Mouse (Mus musculus) spleen, adult 18-20 months (tissue): Measurements from ENCODE around the gene Dbi.
A peak's percentile ranks its signal among the peaks of the same experiment; 100 is the strongest.

Source experiments
- DNase-seq, 2 experiments: peaks; one replicate each; pipeline ENCODE4 v3.0.0; 2022; ENCODE audit warnings: mixed read lengths in 2 of 2

The Dbi gene

DNA sequence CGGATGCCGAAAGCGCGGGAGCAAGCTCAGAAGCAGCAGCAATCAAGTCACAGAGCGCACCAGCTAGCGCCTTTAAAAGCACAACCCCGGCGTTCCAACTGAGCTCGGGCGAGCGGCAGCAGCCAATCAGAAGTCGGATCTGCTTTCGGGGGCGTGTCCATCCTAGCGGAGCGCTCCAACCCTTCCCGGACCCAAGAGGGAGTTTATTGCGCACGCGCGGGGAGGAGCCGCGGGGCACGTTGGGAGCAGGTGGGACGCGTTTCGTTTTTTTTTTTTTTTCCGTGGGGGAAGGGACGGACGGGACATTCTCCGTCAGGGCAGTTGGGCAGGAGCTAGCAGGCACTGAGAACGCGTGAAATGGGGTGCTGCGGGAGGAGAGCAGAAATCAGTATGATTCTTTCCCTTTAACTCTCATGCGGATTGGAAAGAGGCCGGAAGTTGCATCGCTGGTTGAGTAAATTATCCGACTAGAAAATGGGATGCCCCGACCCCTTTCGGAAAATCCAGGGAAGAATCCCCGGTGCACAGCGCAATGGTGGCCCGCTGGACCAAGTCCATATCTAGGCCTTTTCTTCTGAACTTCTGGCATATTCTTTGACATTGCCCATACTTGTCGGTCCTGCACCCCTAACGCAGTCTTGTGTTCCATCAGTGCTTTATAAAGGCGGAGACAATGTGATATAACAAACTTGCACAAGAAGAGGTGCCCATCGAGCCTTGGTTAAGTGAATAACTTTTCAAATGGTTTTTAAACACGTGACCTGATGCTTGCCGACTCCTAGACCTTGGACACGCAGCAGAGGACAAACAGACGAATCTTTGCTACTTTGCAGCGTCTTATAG is at the start of gene Dbi, which contains the start of gene 3110009E18Rik:
Dbi (minus strand) TSS at position 110 of the 843 bp plus-strand sequence.
3110009E18Rik (plus strand) TSS at position 219 of the 843 bp plus-strand sequence.
- DNase-seq: peak; percentile 92 to 94

DNA sequence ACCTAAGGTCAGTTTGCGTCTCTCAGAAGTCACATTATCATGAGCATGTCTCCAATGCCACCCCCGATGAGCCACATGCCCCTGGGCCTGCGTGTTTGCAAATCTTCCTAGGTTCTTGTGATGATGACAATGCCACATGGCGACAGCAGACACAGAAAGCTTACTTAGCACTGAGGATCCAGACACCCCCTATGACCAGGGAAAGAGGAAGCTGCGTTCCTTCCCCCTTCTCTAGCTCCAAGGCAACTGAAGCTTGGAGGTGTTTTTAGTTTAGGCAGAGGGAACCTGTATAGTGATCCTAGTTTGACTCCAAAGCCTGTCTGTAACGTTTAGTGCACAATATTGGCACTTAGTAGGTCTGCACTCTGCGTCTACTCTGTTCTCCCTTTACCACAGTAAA is 49.4 kb upstream of the Dbi start:
- DNase-seq: no peak

DNA sequence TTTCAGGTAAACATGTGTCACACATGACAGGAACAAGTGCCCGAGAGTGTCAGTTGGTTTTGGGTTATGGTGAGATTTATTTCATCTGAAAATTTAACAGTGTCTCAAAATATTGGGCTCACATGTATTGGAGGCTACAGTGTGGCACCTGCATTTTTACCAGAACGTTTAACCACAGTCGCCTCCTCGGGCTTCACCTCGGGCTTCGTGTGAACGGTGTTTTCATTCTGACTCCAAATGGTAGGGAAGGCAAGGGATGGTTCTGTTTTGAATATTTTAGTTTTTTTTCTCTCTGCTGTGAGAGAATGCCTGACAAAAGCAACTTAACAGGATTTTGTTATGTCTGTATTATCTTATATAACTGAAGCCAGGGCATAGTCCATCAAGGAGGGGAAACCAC is 47.8 kb upstream of the Dbi start:
- DNase-seq: no peak

DNA sequence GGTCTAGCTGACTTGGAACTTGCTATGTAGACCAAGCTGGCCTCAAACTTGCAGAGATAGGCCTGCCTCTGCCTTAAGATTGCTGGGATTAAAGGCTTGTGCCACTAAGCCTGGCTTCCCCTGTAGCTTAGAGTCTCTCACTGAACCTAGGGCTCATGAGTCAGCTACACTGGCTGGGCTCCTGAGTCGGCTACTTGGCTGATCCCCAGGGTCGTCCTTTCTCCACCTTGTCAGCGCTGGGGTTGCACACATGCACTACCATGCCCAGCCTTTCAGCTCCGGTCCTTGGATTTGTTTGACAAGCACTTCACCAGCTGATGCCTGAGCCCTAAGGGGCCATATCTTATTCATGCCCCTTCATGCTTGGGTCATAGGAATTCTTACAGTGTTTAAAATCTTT is 47.1 kb upstream of the Dbi start:
- no peak for DNase-seq

DNA sequence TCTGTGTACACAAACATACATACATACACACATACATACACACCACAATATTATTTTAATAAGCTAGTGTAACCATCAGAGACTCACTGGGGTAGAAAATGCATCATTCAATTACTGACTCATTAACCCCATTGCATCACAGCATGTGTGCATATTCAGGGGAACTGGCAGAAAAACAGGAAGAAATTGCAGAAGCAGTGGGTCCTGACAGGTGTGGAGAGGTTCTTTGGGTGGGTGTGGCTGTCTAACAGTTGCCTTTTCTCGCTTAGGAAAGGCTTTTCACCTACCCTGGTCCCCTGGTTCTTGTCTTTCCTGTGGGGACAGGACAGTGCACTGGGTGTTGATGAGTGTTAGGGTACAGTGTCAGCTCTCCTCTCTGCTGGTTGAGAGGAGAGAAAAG is 41.7 kb upstream of the Dbi start:
- DNase-seq: no peak

DNA sequence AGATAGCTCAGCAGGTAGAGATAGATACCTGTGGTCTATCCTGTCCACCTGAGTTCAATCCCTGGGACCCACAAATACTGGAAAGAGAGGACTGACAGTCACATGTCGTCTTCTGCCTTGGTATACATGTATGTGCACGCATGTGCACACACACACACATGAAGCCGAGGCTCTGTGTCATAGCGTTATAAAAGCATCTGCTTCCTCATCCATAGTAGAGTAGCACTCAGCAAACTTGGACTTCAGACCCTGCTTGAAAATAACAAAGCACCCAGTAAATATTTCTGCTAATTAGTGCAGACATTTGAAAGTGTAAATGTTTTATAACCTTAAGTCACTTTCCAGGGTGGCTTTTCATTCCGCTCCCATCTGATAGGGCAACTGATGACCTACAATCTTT is 40.6 kb upstream of the Dbi start:
- DNase-seq: no peak

DNA sequence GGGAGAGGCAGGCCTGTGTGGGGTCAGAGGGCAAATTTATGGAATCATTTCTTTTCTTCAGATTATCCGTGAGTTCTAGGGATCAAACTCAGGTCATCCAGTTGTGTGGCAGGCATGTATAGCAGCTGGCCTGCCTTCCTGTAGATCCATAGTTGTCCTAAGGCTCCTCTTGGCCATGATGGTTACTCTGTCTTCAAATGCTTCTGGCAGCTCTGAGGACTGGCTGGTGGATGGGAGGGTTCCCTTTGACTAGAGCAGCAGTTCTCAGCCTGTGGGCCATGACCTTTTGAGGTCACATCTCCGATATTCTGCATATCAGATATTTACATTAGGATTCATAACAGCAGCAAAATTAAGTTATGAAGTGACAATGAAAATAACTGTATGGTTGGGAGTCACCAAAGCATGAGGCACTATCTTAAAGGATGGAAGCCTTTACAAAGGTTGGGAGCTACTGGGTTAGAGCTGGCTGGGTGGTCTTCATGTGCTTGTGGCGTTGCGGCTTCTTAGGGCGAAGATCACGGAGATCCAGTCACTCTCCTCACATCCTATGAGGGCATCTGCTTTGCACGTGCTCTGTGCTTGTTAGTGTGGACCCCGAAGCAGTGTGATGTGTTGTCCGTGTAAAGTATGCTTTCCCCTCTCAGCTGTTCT is 37.7 kb upstream of the Dbi start:
- DNase-seq: no peak

DNA sequence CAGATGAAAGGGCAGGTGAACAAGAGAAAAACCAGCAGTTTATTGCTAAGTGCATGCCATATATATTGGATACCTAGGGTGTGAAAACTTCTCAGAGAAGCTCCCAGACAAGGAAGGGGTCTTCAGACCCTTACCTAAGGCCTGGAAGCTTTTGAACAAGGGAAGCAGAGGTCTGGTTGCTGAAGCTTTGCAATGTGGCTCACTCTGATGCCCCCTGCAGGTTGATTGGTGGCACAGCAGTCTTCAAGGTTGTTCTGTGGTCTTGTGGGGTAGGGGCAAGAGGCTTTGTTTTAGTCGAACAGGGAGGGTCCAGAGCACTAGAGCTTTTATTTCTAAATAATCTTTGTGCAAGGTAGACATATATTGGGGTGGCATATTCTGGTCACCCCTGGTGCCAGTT is 34.4 kb upstream of the Dbi start:
- no peak for DNase-seq

DNA sequence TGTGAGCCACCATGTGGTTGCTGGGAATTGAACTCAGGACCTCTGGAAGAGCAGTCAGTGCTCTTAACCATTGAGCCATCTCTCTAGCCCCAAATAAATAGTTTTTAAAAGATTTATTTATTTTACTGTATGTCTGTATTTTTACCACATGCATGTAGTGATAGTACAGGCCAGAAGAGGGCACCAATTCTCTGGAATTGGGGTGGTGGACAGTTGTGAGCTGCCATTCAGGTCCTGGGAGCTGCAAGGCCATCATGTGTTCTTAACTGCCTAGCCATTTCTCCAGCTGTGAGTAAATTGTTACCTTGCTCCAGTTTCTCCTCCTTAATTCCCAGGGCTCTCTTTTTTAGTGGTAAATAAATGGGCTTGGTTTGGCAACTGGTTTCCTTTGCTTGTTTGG is 33.4 kb upstream of the Dbi start:
- DNase-seq: no peak

DNA sequence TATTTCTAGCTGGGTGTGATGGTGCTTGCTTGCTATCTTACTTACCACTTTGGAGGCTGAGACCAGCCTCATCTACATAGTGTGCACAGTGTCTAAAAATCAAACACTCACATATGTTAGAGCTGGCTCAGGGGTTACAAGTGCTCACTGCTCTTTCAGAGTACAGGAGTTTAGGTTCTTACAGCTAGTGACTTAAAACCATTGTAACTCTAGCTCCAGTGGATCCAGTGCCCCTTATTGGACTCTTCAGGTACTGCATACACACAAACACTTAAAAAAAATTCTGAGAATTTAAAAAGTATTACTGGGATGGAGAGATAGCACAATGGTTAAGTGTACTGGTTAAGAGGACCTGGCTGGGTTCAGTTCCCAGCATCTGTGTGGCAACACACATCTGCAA is 26.1 kb upstream of the Dbi start:
- DNase-seq: no peak

DNA sequence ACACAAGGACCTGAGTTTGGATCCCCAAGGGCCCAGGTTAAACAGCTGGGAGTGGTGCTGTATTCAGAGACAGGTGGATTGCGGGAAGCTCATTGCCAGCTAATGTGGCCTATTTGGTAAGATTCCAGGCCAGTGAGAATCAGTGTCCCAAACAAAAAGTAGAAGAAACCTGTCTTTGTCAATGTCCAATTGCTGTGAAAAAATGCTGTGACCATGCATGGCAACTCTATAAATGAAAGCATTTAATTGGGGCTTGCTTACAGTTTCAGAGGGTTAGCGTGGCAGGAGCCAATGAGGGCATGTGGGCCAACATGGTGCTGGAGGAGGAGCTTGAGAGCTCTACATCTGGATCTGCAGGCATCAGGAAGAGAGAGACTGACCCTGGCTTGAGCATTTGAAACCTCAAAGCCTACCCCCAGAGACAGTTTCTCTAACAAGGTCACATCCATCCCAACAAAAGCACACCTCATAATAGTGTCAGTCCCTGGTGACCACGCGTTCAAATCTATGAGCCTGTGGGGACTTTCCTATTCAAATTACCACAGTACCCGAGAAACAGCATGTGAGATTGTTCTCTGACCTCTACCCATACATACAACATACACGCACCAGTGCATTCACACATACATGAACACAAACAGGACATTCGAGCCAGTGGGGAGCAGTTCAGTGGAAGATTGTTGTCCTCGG is 24.8 kb upstream of the Dbi start:
- DNase-seq: no peak

DNA sequence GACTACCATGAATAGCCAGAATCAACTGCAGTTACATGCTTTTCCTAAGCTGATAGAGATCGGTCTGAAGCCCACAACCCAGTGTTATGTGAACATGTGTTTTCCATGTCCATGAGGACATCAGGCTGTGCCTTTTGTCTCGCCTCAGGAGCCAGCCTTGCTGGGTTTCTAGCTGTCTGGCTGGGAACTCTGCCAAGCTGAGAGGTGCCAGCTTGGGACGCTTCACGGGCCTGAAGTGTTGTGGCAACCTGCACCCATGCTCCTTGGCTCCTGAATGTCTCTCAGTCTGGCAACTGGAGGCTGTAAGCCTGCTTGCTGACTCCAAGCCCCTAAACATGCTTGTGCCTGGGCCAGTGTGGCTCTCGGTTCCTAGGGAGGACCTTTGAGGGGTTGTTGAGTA is 21.7 kb upstream of the Dbi start:
- DNase-seq: no peak

DNA sequence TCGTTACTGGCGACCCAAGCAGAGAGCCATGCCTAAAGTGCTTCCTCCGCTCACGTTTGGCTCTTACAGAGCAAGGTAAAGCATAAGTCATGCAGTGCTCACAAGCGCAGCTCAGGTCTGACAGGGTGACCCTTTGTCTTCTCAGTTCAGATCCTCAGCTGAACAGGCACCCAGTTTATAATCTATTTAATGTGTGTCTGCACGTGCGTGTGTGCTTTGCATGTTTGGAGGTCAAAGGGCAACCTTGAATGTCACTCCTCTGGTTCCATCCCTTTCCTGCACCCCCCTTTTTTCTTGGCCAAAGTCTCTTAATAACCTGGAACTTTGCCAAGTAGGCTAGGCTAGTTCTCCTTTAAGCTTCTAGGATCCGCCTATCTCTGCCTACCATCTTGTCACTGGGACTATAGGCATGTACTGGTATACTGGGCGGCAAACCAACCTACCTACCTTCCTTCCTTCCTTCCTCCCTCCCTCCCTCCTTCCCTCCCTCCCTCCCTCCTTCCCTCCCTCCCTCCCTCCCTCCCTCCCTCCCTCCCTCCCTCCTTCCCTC is 19.3 kb upstream of the Dbi start:
- no peak for DNase-seq

DNA sequence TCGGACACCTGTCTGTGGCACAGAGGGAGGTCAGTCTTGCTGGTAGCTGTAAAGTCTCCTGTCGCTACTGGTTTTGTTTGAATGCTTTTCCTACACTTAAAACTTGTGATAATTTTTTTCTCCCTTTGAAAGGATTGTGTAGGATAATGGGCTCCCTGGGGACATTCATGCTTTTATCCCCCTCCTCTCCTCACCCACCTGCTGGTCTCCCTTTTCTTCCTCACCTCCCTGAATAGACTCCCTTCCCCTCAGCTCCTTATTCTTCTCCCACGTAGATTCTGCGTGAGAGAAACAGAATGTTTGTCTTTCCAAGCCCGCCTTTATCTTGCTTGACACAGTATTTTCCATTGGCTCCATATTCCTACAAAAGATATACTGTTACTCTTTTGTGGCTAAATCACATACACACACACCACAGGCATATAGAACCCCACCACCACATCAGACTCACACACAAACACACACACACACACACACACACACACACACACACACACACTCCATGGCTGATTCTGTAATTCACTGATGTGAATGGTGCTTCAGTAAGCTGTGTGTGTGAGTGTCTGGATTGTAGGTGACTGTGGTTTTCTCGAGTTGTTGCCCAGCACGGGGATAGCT is 18.2 kb upstream of the Dbi start:
- no peak for DNase-seq

DNA sequence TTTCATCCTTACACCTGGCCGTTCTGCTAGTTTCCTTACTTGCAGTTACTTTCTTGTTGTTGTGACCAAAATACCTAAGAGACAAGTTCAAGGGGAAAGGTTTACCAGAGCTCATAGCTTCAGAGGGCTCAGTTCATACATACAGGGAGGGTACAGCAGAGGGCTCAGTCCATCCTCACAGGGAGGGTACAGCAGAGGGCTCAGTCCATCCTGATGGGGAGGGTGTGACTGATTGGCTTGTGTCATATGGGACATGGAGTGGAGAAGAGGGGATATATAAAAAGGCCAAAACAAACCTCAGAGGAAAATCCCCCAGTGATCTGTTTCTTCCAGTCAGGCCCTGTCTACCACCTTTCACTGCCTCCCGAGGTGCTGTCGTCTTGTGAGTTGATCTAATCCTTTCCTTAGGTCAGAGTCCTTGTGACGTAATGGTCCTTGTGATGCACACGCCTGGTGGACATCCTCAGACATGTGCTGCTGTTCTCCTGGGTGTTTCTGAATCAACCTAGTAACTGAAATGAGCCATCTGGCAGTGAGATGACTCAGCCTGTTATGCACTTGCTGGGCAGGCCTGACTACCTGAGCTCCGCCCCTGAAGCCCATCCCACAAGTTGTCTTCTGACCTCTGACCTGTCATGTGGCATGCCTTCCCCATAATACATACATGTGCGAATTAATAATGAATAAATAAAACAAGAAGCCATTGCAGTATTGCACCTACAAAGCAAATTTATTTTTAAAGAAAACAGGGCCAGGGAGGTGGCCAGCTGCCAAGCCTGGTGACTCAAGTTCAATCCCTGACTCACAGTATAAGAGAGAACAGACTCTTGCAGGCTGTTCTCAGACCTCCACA is 15.3 kb upstream of the Dbi start:
- DNase-seq: no peak

DNA sequence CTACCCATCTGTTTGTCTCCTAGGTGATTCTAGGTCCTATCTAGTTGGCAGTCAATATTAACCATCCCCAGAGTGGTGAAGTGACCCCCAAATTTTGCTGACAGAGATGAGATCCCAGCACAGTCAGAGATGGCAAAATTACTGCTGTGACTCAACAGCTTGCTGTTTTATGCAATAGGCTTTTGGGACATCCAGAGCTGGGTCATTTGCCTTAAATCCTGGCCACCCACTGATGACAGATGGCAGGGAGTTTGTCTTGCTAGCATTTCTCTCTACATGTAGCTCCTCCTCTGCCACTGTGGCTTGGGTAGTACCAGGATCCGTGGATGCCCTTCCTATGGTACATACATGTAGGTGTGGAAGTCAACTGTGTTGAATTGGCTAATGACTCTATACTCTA is 11.5 kb upstream of the Dbi start:
- DNase-seq: no peak

DNA sequence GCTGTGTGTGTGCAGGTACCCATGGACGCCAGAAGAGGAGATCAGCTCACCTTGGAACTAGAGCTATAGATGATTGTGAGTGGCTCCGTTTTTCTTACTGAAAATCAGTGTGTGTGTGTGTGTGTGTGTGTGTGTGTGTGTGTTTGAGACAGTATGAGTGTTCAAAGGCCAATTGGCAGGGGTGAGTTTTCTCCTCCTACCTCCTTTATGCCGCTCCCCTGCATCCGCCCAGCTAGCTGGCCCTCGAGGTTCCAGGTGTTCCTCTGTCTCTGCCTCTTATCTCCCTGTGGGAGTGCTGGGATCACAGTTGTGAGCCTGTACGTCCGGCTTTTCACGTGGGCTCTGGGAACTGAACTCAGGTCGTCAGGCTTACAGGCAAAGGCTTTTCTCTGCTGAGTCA is 5.4 kb upstream of the Dbi start:
- DNase-seq: no peak

DNA sequence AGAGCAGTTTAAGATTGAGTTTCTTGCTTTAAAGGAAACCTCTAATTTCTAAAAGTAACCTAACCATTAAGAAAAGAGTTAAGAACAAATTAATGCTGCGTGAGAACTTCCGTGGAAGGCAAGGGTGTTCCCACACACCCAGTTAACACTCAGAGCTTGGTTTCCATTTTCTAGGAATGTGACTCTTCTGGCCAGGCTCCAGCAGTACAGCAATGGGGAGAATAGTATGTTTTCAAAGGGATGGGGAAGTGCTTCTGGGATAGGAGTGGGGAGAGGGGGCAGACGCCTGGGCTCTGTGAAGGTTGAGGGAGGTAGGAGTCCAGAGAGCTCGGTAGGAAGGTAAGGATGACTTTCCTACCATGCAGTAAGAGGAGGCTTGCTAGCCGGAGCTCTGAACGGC is 4.6 kb upstream of the Dbi start:
- DNase-seq: no peak

DNA sequence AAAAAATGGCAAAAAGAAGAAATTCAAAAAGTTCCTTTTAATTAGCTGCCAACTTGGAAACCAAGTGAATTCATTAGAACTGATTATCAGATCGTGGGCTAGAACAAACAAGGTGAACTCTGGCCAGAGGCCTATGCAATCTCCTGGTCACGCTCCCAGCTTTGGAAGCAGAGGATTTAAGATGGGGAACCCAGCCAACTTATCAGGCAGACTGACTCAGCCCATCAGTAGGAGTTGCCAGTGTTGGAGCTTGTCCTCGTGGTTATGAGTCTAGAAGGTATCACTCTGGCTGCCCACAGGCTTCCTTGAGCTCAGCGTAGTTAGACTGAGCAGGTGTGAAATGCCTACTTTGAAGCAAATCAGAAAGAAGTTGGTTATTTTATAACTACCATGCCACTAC is 4.0 kb upstream of the Dbi start:
- DNase-seq: no peak

DNA sequence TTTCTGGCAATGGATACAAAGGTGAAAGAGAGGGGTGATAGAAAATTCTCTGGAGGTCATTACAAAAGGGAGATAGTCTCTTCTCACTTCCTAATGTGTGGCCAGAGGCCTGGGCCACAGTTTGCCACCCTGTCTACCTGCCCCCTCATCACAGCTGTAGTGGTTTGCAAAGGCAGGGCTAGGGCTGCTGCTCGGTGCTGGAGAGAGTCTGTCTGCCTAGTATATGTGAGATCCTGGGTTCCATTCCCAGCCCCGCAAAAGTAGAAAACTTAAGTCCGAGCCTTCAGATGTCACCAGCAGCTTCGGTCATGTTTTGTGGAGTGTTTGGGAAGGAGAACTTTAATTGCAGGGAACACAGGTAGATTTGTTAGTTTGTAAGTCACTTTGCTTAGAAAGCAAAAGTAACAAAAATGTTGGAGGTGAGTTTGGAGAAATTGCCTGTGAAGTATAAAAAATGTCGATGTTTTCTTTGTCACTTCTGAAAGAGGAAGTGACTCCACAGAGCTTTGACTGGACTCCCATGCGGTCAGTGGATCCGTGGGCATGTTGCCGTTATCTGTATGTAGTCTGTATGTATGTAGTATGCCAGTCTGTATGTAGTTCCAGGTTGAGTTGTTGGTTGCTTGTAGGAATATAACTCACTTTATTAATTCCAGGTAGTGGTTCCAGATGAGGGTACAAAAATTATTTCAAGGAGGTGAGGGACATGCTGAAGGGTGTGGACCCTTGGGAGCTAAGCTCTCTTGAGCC is 1.9 kb upstream of the Dbi start:
- DNase-seq: no peak

DNA sequence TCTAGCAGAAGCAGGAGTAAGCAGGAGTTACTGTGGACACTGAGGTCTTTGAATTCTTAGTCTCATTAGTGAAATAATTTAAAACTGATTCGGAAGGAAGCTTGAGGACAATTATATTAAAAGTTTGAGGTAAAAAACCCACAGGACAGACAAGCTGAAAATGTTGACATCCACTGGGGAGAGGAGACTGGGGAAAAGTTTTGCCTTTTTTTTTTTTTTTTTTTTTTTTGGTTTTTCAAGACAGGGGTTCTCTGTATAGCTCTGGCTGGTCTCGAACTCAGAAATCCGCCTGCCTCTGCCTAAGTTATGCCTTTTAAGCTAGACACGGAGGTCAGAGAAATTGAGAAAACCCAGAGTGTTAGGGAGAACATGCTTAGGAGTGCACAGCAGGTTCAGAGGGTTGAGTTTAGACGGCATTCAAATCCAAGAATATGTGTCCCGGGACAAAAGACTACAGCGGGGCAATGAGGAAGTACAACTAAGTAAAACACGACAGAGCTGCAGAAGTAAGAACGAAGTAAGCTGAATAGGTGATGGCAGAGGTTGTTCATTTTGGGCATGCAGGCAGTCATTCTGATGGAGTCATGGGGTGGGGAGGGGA is 1.2 kb upstream of the Dbi start:
- DNase-seq: no peak
